Mouse (Mus musculus) kidney, postnatal 36 days (tissue): Measurements from ENCODE around the gene Slc35b3.

Experiments used
- DNase-seq, 2 experiments: peaks; one replicate each; pipeline ENCODE4 v3.0.0; 2021 to 2022; ENCODE audit warnings: mixed read lengths in 2 of 2

Gene Slc35b3

GRCm38 (mm10) chr13:38960063-38961050 lies at the start of gene Slc35b3:
Gene Slc35b3, minus strand, starts transcription at chr13:38960875.
- DNase-seq, result peak; percentile 88 to 92

- DNase-seq, result no peak
Observed at GRCm38 (mm10) chr13:39010280-39010679, 49.6 kb upstream of the Slc35b3 start.

- DNase-seq, result no peak
Observed at GRCm38 (mm10) chr13:39003101-39003762, 42.6 kb upstream of the Slc35b3 start.

- DNase-seq, result no peak
Observed at GRCm38 (mm10) chr13:39002424-39002823, 41.7 kb upstream of the Slc35b3 start.

GRCm38 (mm10) chr13:39001434-39001833 lies 40.8 kb upstream of the Slc35b3 start:
- DNase-seq, result no peak

- no peak for DNase-seq
Observed at GRCm38 (mm10) chr13:38998958-38999357, 38.3 kb upstream of the Slc35b3 start.

- peak; percentile 21 to 65 for DNase-seq
Observed at GRCm38 (mm10) chr13:38992529-38992928, 31.9 kb upstream of the Slc35b3 start.

GRCm38 (mm10) chr13:38983751-38984150 lies 23.1 kb upstream of the Slc35b3 start:
- DNase-seq, result no peak

GRCm38 (mm10) chr13:38980900-38981299 lies 20.2 kb upstream of the Slc35b3 start:
- peak; percentile 7 to 29 for DNase-seq

GRCm38 (mm10) chr13:38976978-38977377 lies 16.3 kb upstream of the Slc35b3 start:
- no peak for DNase-seq

- DNase-seq, result no peak
Observed at GRCm38 (mm10) chr13:38975853-38976252, 15.2 kb upstream of the Slc35b3 start.

GRCm38 (mm10) chr13:38972602-38973001 lies 11.9 kb upstream of the Slc35b3 start:
- DNase-seq, result no peak

- DNase-seq, result no peak
Observed at GRCm38 (mm10) chr13:38971047-38971446, 10.4 kb upstream of the Slc35b3 start.

GRCm38 (mm10) chr13:38967518-38967917 lies 6.8 kb upstream of the Slc35b3 start:
- no peak for DNase-seq

- DNase-seq, result no peak
Observed at GRCm38 (mm10) chr13:38966922-38967448, 6.3 kb upstream of the Slc35b3 start.

GRCm38 (mm10) chr13:38962771-38963170 lies 2.1 kb upstream of the Slc35b3 start:
- peak in 1 of 2 experiments; percentile 1 for DNase-seq

- no peak for DNase-seq
Observed at GRCm38 (mm10) chr13:38958037-38958436, 2.6 kb downstream of the Slc35b3 start.

GRCm38 (mm10) chr13:38946296-38947012 lies 14.2 kb downstream of the Slc35b3 start:
- no peak for DNase-seq

- DNase-seq, result peak; percentile 20 to 34
Observed at GRCm38 (mm10) chr13:38945767-38946166, 14.9 kb downstream of the Slc35b3 start.

- DNase-seq, result no peak
Observed at GRCm38 (mm10) chr13:38944951-38945350, 15.7 kb downstream of the Slc35b3 start.

- no peak for DNase-seq
Observed at GRCm38 (mm10) chr13:38941786-38942185, 18.9 kb downstream of the Slc35b3 start.

GRCm38 (mm10) chr13:38941280-38941679 lies 19.4 kb downstream of the Slc35b3 start:
- no peak for DNase-seq

GRCm38 (mm10) chr13:38938433-38938832 lies 22.2 kb downstream of the Slc35b3 start:
- DNase-seq, result no peak
